Mouse (Mus musculus) cerebellum, postnatal 10 days (tissue): ENCODE measurements around the gene Tmprss12.
"Not testable (repeated sequence)": the region's sequence is repeated elsewhere in the genome, so short reads cannot be mapped to it uniquely, and the experiment has no call there.

Experiments used
- DNase-seq, 2 experiments: peaks; one replicate each; pipeline ENCODE4 v3.0.0; 2021; ENCODE audit warnings: mixed read lengths in 2 of 2

Tmprss12 gene

DNA sequence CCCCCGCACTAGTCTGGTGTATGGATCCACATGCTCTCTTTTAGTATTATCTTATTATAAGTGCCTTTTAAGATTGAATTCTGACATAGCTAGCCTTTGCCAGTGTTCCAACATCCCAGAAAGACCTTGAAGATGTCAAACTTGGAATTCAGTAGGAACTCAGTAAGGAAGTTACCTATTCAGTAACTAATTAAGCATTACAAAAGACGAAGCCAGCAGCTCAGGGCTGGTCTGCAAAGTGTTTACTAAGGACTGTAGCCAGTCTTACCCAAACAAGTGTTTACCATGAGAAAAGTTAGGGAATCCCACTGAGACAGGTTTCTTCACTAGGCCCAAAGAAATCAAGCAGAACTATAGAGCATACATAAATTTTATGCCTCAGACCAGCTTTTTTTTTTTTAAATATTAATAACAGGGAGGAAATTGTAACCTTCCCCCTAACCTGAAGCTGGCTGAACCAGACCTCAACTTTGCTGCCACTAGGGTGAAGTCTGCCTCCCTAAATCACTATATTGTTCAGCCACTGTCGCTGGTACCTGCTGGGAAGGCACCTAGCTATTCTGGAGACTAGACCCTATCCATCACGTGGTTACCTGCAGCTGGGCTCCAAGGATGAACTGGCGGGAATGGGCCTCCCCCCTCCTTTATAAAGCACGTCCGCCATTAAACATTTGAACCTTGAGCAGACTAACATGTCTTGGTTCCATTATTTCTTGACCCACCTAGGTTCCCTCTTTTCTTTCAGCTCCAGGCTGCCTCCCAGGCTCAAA, 5.7 kb upstream of the Tmprss12 start:
- no peak for DNase-seq

- DNase-seq, result no peak
These were observed 4.2 kb upstream of the Tmprss12 start for GRCm38 (mm10) chr15:100276403-100276802.

DNA sequence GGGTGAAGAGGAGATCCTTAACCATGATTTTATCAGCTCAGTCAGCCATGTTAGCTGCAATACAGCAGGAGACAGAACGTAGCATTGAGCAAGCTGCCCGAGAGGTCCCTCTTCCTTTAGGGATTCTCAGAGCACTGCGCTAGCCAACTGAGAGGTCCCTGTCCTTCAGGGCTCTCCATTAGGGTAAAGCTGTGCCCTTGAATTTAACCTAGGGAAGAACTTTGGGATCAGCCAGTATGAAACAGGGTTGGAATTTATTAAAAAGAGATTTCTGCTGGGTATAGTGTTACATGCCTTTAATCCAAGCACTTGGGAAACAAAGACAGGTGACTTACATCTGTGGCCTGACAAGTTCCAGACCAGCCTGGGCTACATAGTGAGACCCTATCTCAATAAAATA, 3.1 kb upstream of the Tmprss12 start:
- no peak for DNase-seq

DNA sequence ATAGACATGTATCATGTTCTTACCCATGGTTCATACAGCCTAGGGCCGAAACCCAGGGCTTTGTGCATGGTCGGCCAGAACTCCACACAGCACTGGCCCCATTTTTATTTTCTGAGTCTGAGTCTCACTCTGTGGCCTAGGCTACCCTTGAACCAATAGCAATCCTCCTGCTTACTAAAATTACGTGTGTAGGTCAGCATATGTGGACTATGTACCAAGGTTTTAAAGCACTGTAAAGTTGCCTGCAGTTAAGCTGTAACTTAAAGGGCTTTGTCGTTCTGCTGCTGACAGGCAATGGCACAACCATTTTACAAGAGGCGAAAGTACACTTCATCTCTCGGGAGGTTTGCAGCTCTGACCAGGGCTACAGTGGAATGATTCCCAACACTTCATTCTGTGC, 8.3 kb downstream of the Tmprss12 start:
- DNase-seq, result no peak

DNA sequence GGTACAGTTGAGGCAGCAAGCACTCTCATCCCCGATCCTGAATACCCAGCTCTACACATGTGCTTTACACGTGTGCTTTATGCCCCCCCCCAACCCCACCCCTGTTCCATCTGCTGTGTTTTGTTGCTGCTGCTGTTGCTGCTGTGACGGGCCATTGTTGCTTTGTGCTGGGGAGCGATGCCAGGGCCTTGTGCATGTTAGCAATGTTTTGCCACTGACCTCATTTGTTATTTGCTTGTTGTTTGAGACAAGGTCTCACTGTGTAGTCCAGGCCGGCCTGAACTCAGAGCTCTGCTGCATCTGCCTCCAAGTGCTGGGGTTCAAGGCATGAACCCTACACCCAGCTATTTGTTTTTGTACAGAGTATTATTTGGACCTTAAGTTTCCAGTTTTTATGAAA, 10.2 kb downstream of the Tmprss12 start:
- no peak for DNase-seq

DNA sequence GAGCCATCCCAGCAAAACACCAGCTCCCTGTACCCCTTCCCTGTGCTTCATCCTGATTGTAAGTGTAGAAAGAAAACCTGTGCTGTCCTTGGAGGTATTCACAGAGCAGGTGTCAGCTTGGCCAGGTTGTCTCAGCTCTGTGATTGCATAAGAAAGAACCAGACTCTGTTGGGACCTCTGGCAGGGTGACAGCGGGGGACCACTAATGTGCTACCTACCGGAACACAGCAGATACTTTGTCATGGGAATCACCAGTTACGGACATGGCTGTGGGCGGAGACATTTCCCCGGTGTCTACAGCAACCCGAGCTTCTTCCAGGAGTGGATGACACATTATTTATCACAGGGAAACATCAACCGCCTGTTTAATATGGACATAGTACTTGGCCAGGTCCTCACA, 11.7 kb downstream of the Tmprss12 start:
- DNase-seq, result no peak

GRCm38 (mm10) chr15:100297856-100298255, 17.2 kb downstream of the Tmprss12 start:
- DNase-seq, result no peak

- DNase-seq, result no peak
These were observed 19.9 kb downstream of the Tmprss12 start for GRCm38 (mm10) chr15:100300499-100300898.

DNA sequence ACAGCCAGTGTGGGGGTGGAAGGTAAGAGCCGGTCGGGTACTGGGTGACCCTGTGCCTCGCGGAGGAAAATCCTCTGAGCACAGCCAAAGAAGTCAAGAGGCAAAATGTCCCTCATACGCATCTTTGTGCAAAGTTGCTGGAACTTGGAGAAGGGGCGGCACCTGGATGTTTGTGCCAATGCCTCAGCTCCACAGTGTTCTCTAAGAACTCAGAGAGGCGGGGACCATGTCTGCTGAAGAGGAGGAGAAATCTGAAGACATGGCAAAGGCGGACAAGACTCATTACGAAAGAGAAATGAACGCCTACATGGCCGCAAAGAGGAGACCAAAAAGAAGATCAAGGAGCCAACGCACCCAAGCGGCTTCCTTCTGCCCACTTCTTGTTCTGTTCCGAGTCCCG, 20.9 kb downstream of the Tmprss12 start:
- no peak for DNase-seq

- DNase-seq, result no peak
These were observed 22.9 kb downstream of the Tmprss12 start for GRCm38 (mm10) chr15:100303428-100304018.

DNA sequence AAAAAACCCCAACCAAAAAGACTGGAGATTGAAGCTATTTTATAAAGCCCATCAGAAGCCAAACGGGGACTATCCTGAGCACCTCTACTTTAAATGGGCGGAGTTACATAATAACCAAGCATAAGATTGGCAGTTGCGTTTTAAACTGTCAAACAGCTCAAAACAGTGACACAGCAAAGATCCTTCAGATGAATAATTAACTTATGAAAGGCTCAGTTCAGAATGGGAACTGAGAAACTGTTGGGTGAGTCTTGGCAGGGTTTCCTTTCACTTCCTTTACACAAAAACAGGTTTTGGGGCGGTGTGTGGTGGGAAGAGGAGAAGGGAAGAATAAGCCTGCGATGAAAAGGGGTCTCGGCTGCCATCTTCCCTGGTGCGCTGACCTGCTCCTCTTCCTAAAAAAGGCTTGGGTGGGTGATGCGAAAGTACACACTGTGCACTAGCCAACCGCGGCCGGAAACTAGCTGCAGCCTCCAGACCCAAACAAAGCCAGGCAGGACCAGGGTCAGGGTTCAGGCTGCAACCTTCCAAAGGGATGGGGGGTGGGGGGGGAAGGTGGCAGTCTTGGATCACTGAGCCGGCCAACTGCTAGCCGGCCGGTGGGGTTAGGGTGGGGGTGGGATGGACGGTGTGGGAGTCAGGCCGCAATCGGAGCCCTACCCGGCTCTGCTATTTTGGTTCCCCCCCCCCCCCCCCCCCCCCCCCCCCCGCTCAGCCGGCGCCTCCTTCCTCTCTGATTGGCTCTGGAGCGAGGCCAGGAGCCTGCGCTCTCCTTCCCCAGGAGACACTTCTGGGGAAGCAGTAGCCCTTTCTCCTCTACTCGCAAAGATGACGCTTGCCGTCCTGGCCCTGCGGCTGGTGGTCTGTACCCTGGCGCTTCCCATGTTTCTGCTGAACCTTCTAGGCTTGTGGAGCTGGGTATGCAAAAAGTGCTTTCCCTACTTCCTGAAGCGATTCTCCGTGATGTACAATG, 23.7 kb downstream of the Tmprss12 start, which contains the start of gene Mettl7a1:
Gene Mettl7a1, plus strand, starts transcription at position 122 of the 973 bp plus-strand sequence.
- DNase-seq, result peak; percentile 90 to 92

DNA sequence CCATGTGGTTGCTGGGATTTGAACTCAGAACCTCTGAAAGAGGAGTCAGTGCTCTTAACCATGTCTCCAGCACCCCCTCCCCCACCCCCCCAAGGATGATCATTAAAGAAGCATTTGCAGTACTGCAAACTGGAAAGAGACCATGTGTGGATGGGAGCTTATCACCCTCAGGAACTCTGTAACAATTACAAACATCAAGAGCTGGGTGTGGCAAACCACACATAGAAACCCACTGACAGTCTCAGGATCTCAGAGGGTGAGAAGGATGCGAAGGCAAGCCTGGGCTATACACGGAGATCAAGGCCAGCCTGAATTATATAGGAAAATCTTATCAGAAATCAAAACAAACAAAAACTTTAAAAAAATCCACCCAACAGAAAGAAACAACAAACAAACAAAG, 25.6 kb downstream of the Tmprss12 start:
- no peak for DNase-seq

DNA sequence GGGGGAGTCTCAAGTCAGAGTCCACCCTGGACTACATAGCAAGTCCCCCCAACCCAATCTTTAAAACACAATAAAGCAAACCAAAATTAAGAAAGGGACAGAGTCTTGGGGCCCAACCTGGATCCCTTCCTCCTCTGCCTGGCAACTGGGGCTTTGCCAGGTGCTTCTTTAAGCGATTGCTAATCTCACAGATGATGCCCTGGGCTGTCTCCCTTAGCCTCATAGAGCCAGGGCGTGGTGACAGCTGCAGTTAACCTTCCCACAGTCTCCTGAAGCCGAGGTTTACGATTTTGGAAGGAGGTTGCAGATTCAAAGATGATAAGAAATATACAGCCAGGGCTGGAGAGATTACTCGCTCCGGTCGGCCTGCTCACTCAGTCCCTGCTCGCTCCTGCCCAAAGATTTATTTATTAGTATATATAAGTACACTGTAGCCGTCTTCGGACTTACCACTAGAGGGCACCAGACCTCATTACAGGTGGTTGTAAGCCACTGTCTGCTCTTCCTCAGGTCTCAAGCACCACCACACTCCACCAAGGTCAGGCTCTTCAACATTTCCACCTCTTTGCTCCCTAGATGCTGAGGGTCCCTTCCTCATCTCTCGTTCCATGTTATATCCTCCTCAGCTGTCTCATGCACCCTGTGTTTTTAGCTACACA, 26.9 kb downstream of the Tmprss12 start:
- DNase-seq, result peak; percentile 57 to 73

GRCm38 (mm10) chr15:100312346-100312745, 31.7 kb downstream of the Tmprss12 start:
- DNase-seq, result no peak

- no peak for DNase-seq
These were observed 34.0 kb downstream of the Tmprss12 start for GRCm38 (mm10) chr15:100314448-100315145.

GRCm38 (mm10) chr15:100318014-100318671, 37.5 kb downstream of the Tmprss12 start:
- DNase-seq, result not testable (repeated sequence)

GRCm38 (mm10) chr15:100319884-100320283, 39.2 kb downstream of the Tmprss12 start:
- no peak for DNase-seq

DNA sequence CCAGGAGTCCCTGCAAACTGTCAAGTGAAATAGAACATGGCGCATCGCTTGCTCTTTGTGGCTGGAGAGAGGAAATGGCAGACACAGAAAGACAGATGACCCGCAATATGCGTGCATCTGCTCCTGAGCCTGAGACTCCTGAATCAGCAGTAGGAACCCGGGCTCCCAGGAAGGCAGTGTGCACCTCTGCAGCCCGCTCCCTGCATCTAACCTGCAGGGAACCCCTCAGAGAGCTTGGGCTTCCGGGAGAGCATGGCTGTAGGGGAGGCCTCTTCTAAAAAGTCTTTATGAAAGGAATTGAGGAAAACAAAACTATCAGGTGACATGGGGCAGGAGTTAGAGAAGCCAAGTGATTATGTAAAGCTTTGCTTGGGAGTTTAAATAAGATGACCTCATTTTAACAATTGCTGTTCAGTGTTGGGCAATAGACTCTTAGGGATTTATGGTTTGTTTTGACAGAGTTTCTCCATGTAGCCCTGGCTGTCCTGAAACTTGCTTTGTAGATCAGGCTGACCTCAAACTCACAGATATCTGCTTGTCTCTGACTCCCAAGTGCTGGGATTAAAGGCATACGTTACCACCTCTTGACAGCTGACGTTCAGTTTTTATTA, 39.8 kb downstream of the Tmprss12 start:
- peak in 1 of 2 experiments; percentile 18 for DNase-seq

GRCm38 (mm10) chr15:100321134-100321533, 40.5 kb downstream of the Tmprss12 start:
- DNase-seq, result peak; percentile 77 to 79

DNA sequence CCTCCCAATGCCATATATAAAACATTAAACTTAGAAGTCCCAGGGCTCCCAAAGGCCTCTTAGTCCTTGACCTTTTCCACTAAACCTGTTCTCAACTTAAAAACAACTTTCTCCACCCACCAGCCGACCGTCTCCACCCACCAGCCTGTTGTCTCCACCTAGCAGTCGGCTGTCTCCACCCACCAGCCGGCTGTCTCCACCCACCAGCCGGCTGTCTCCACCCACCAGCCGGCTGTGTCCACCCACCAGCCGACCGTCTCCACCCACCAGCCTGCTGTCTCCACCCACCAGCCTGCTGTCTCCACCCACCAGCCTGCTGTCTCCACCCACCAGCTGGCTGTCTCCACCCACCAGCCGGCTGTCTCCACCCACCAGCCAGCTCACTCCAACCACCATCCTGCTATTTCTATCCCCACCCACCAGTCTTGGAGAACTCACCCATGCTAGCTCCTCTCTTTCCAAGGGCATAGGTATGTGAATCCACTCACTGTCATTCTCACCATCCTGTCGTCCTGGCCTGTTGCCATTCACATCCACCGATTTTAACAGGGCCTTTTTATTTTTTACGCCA, 43.5 kb downstream of the Tmprss12 start:
- DNase-seq, result no peak

- no peak for DNase-seq
These were observed 44.6 kb downstream of the Tmprss12 start for GRCm38 (mm10) chr15:100325235-100325634.
